Mouse (Mus musculus): ENCODE measurements around the gene Angptl1. TPM values are rescaled to one million over a fixed set of nuclear protein-coding genes. Genes with fewer than 3 reads are reported as not detected.

Angptl1 gene
- polyA plus RNA-seq, 1 experiment from 2014 or later = 2.3 TPM

- Histone ChIP-seq H3K4me2 (replicated peaks) (no peak overlapping the region), H3K27me3 (no peaks in the 10 kb centered on the region), H3K27ac (replicated peaks) (no peak overlapping the region), H3K36me3 (peaks cover 34% of the 10 kb centered on the region), H3K4me3 (no peak overlapping the region), H3K4me1 (no peaks in the 10 kb centered on the region), H3K9ac (replicated peaks) (no peak overlapping the region), H3K9me3 (no peaks in the 10 kb centered on the region)
- WGBS = 96% methylated on average over 2 of the region's 2 CpGs
- ATAC-seq (ENCODE audit: low FRiP score, low read depth) = no peak
Measured at GRCm38 (mm10) chr1:156884782-156885181, 46.4 kb downstream of the Angptl1 start.

GRCm38 (mm10) chr1:156885879-156886278, 47.5 kb downstream of the Angptl1 start:
- Histone ChIP-seq H3K4me3 (no peak overlapping the region), H3K27me3 (no peaks in the 10 kb centered on the region), H3K4me2 (replicated peaks) (no peak overlapping the region), H3K27ac (replicated peaks) (no peak overlapping the region), H3K9me3 (no peaks in the 10 kb centered on the region), H3K9ac (replicated peaks) (no peak overlapping the region), H3K36me3 (peaks cover 34% of the 10 kb centered on the region), H3K4me1 (no peaks in the 10 kb centered on the region)
- ATAC-seq (ENCODE audit: low FRiP score, low read depth) = no peak
- WGBS = 91% methylated on average over 2 of the region's 2 CpGs

GRCm38 (mm10) chr1:156888830-156889229, 50.5 kb downstream of the Angptl1 start:
- no peaks in the 10 kb centered on the region; the same call in 1 of the 2 replicates for H3K4me1 ChIP-seq
- ATAC-seq (ENCODE audit: low FRiP score, low read depth) = no peak
- H3K4me2 ChIP-seq (replicated peaks) = no peak overlapping the region
- no peak overlapping the region for H3K4me3 ChIP-seq
- H3K27ac ChIP-seq (replicated peaks) = no peak overlapping the region
- WGBS = 90% methylated on average over 4 of the region's 4 CpGs
- no peaks in the 10 kb centered on the region for H3K27me3 ChIP-seq
- no peaks in the 10 kb centered on the region for H3K9me3 ChIP-seq
- no peak overlapping the region for H3K9ac ChIP-seq (replicated peaks)
- peaks cover 13% of the 10 kb centered on the region for H3K36me3 ChIP-seq

- Histone ChIP-seq H3K4me3 (no peak overlapping the region), H3K4me2 (replicated peaks) (no peak overlapping the region), H3K27me3 (no peaks in the 10 kb centered on the region), H3K36me3 (peaks cover 9% of the 10 kb centered on the region), H3K9me3 (no peaks in the 10 kb centered on the region), H3K9ac (replicated peaks) (no peak overlapping the region), H3K4me1 (no peaks in the 10 kb centered on the region; the same call in 1 of the 2 replicates), H3K27ac (replicated peaks) (no peak overlapping the region)
- ATAC-seq (ENCODE audit: low FRiP score, low read depth) = no peak
- 94% methylated on average over 4 of the region's 4 CpGs for WGBS
Measured at GRCm38 (mm10) chr1:156891561-156891960, 53.2 kb downstream of the Angptl1 start.

- H3K9ac ChIP-seq (replicated peaks) = no peak overlapping the region
- H3K9me3 ChIP-seq = no peaks in the 10 kb centered on the region
- 0 out of 2 replicates have a peak, but pooled peaks cover 3% of the 10 kb centered on the region for H3K4me1 ChIP-seq
- ATAC-seq (ENCODE audit: low FRiP score, low read depth) = no peak
- H3K27ac ChIP-seq (replicated peaks) = no peak overlapping the region
- no peak overlapping the region for H3K4me3 ChIP-seq
- H3K27me3 ChIP-seq = no peaks in the 10 kb centered on the region
- H3K36me3 ChIP-seq = peaks cover 12% of the 10 kb centered on the region; the same call in 1 of the 2 replicates
- H3K4me2 ChIP-seq (replicated peaks) = no peak overlapping the region
- WGBS = 62% methylated on average over 6 of the region's 6 CpGs
Measured at GRCm38 (mm10) chr1:156901689-156902088, 63.3 kb downstream of the Angptl1 start.

- Histone ChIP-seq H3K9me3 (no peaks in the 10 kb centered on the region), H3K27ac (replicated peaks) (no peak overlapping the region), H3K27me3 (no peaks in the 10 kb centered on the region), H3K4me1 (no peaks in the 10 kb centered on the region), H3K4me3 (no peak overlapping the region), H3K36me3 (peaks cover 12% of the 10 kb centered on the region; the same call in 1 of the 2 replicates), H3K4me2 (replicated peaks) (no peak overlapping the region), H3K9ac (replicated peaks) (no peak overlapping the region)
- WGBS = 93% methylated on average over 3 of the region's 3 CpGs
- ATAC-seq (ENCODE audit: low FRiP score, low read depth) = no peak
Measured at GRCm38 (mm10) chr1:156903899-156904298, 65.5 kb downstream of the Angptl1 start.

GRCm38 (mm10) chr1:156905660-156906059, 67.3 kb downstream of the Angptl1 start:
- no peak overlapping the region for H3K4me3 ChIP-seq
- H3K27ac ChIP-seq (replicated peaks) = no peak overlapping the region
- ATAC-seq (ENCODE audit: low FRiP score, low read depth) = no peak
- WGBS = 89% methylated on average over 2 of the region's 2 CpGs
- H3K9me3 ChIP-seq = no peaks in the 10 kb centered on the region
- H3K9ac ChIP-seq (replicated peaks) = no peak overlapping the region
- H3K4me1 ChIP-seq = no peaks in the 10 kb centered on the region
- H3K4me2 ChIP-seq (replicated peaks) = no peak overlapping the region
- H3K36me3 ChIP-seq = peaks cover 7% of the 10 kb centered on the region; the same call in 1 of the 2 replicates
- H3K27me3 ChIP-seq = no peaks in the 10 kb centered on the region

GRCm38 (mm10) chr1:156909265-156909664, 70.9 kb downstream of the Angptl1 start:
- 97% methylated on average over 4 of the region's 4 CpGs for WGBS
- ATAC-seq (ENCODE audit: low FRiP score, low read depth) = no peak
- H3K9ac ChIP-seq (replicated peaks) = no peak overlapping the region
- no peaks in the 10 kb centered on the region for H3K9me3 ChIP-seq
- no peaks in the 10 kb centered on the region for H3K4me1 ChIP-seq
- H3K27me3 ChIP-seq = no peaks in the 10 kb centered on the region
- H3K36me3 ChIP-seq = peaks cover 7% of the 10 kb centered on the region; the same call in 1 of the 2 replicates
- no peak overlapping the region for H3K4me2 ChIP-seq (replicated peaks)
- H3K4me3 ChIP-seq = no peak overlapping the region
- no peak overlapping the region for H3K27ac ChIP-seq (replicated peaks)

GRCm38 (mm10) chr1:156909866-156910265, 71.5 kb downstream of the Angptl1 start:
- Histone ChIP-seq H3K9me3 (no peaks in the 10 kb centered on the region), H3K4me1 (0 out of 2 replicates have a peak, but pooled peaks cover under 1% of the 10 kb centered on the region), H3K9ac (replicated peaks) (no peak overlapping the region), H3K4me2 (replicated peaks) (no peak overlapping the region), H3K4me3 (no peak overlapping the region), H3K27ac (replicated peaks) (no peak overlapping the region), H3K27me3 (no peaks in the 10 kb centered on the region), H3K36me3 (peaks cover 7% of the 10 kb centered on the region; the same call in 1 of the 2 replicates)
- no peak for ATAC-seq (ENCODE audit: low FRiP score, low read depth)

Other genes with a start within 250 kb of the Angptl1 start
- 2.9 and 4.8 TPM in 2 replicates for gene Tor3a, start 164.2 kb upstream of the Angptl1 start, polyA plus RNA-seq (2016; fragmentation: Nextera tagmentation; extraction: Ambion mirVana)
- 27.9 and 28.5 TPM in 2 replicates for gene Fam20b, start 119.5 kb upstream of the Angptl1 start, polyA plus RNA-seq (2016; fragmentation: Nextera tagmentation; extraction: Ambion mirVana)
- 112 and 125 TPM in 2 replicates for gene Ralgps2, start 101.1 kb downstream of the Angptl1 start, polyA plus RNA-seq (2016; fragmentation: Nextera tagmentation; extraction: Ambion mirVana)

Measured in midbrain, embryonic 12.5 days (tissue).